Mouse (Mus musculus) heart, adult 11 months (tissue): Measurements from ENCODE around the gene Itfg2.

Experiments used
- DNase-seq: peaks from one replicate; pipeline ENCODE4 v3.0.0; 2022

The Itfg2 gene

DNA sequence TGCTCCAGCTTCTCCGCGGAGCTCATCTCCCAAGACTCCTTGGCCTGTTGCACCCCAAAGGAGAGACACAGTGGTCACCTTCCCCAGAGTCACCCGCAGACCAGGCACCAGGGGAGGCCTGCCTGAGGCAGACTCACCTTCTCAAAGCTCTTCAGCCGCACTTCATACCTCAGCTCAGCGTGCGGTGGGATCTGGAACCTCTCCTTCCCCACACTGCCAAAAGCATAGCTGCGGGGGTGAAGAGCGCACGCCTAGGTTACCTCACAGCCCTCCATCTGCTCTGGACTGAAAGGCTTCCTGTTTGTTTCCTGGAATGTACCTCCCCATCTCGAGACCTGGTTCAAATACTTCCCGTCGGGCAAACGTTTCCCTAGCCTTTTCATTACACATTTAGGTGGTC lies 8.8 kb upstream of the Itfg2 start:
- no peak for DNase-seq

DNA sequence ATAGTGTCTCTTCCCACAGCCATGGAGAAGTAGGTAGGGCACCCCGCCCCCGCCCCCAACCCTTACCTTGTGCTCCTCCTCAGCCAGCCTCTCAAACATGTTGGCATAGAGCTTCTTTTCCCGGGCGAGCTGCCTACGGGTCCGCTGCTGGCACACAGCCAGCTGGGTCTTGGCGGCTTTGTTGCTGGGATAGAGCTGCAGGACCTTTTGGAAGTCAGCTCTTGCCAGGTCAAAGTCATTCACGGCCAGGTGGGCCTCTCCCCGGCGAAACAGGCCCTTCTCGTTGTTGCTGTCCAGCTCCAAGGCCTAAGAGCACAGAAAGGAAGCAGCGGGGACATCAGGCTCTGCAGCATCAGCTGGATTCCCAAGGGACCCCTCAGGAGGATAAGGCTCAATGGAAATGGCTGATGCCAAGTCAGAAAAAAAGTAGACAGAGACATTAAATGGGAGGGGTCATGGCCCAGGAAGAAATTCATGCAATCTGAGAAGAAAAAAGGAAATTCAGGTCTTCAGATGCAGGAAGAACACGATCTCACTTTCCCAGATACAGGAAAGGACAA lies 7.7 kb upstream of the Itfg2 start:
- peak; percentile 97 for DNase-seq

DNA sequence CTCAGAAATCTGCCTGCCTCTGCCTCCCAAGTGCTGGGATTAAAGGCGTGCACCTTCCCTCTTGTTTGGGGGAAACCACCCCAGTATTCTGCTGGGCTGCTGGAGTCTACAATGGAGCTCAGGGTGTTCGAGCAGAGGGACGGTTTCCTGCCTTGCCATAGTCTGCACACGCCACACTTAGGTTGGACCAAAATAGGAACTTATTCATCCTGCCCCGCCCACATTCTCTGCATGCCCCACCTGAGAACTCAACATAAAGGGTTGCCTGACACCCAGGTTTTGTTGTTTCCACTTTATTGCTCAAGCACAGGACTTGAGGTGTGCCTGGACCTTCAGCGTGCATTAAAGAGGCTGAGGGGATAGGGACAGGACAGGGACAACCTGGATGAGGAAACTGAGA lies 5.1 kb upstream of the Itfg2 start:
- no peak for DNase-seq

DNA sequence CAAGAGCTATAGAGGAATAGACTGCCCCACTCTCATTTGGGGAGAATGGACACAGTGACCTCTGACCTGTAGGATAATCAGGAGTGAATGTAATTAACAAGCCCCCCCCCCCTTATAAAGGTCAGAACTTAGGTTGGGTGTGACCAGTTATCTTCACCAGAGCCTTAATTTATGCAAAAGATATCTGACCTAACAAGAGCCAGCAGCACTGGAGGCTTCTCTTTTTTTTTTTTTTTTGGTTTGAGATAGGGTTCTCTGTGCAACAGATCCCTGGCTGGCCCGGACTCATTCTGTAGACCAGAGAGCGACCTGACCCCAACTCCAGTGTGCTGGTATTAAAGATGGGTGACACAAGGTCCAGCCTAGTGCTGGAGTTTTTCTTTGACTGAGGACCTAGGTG lies 4.6 kb upstream of the Itfg2 start:
- DNase-seq: no peak

DNA sequence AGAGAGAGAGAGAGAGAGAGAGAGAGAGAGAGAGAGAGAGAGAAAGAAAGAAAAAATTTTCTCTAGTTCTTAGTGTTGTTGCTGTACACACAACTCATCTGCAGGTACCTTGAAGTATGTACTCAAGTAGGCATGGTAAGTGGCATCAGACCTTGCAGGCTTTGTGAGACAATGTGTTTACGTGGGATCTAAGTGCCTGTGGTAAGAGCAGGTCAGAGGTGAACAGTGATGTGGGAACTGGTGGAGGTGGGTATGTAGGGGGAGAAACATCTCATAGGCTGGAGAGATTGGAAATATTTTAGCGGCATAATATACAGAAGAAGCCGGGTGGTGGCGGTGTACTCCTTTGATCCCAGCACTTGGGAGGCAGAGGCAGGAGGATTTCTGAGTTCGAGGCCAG lies 2.8 kb upstream of the Itfg2 start:
- DNase-seq: no peak

DNA sequence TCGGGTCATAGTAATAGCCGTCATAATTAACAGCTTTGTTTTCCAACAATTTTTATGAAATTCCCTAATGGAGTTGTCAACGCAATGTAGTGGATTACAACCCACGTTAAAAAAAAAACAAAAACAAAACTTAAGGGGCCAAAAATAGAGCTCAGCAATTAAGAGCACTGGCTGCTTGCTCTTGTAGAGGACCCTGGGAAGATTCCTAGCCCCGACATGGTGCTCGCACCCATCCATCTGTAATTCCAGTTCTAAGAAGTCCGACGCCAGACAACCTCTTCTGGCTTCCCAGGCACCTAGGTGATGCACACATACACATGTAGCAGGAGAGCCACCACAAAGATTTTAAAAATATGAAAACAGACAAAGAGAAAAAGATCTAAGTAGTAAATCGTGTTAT lies 315 bp upstream of the Itfg2 start:
- DNase-seq: no peak

DNA sequence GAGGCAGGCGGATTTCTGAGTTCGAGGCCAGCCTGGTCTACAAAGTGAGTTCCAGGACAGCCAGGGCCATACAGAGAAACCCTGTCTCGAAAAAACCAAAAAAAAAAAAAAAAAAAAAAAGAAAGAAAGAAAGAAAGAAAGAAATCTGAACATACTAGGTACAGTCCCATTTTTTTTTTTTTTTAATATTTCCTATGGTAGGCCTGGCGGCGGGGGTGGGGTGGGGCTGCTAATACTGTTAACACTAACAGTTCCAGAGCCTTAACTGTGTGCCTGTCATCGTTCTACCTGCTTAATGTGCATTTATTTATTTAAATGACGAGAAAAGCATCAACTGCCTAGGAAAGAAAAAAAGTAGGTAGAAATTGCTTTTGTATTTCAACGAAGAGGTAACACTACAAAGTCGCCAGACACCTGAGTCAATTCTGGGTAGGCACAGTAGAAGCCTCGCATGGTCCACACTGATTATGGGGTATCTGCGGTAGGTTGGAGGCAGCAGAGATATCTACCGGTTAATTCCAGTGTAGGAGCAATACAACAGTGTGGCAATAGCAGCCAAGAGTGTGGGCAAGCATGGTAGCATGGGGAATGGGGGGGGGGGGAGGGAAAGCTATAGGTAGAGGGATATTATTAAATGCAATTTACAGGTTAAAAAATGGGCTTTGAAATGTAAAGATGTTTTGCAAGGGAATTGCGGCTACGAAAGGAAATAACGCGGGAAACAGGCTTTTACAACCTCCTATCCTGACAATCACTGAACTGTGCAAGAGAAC lies 1.0 kb downstream of the Itfg2 start:
- peak; percentile 80 for DNase-seq

DNA sequence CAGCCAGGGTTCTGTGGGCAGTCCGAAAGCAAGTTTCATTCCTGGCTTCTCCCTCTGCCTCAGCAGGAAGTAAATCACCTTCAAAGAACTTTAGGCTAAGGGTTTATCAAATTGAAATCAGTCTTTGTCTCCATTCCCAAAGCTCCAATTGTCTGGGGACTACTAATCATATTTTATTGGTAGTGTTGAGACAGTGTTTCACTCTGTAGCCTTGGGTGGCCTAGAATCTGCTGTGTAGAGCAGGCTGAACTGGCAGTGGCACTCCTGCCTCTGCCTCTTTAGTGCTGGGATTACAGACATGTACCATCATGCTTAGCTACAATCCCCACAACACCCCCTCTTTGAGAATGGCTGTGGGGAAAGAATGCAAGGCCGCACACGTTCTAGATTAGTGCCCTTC lies 3.3 kb downstream of the Itfg2 start:
- DNase-seq: no peak

DNA sequence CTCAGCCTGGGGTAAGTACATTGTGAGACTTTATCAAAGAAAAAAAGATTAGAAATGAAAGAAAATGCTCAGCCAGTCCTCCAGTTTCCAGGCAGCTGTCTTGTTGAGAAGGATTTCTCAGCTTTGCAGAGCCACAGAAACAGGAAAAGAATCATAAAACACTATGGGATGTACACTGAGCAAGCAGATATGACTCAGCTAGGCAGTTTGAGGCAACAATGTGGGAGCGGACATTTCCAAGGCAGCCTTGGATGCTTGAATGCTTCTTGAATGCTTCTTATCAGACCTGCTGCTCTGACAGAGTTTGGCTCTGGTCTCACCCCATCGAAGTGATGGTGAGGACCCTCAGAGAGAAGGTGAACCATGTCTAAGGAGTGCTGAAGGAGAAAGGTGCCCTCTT lies 3.7 kb downstream of the Itfg2 start:
- no peak for DNase-seq

DNA sequence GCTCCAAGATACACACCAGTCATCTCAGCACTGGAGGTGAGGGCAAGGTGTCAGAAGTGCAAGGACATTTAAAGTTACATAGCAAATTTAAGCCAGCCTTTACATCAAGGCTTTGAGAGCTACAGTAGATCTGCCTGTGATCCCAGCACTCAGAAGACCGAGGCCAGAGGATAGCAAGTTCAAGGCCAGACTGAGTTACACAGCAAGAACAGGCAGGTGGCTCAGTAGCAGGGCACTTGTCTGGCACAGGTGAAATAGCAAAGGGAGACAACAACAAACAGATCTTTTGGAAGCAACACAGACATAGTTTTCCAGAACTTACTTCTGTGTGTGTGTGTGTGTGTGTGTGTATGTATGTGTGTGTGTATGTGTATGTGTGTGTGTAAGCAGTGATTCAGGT lies 6.7 kb downstream of the Itfg2 start:
- no peak for DNase-seq

DNA sequence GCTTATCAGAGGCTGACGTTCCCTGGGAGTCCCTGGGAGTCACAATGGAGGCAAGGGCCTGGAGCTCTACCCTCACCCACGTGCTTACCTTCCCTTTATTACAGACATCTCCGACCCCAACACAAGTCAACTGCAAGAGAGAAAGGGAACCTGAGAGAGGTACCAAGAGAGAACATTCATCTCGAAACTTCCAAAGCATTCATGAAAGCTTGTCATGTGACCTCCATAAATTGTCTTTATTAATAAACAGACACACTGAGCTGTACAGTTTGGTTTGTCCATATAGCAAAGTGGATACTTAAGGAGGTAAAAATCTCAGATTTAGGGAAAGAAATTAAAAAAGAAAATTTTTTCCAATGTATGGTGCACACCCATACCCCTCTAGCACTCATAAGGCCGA lies 8.6 kb downstream of the Itfg2 start:
- no peak for DNase-seq

DNA sequence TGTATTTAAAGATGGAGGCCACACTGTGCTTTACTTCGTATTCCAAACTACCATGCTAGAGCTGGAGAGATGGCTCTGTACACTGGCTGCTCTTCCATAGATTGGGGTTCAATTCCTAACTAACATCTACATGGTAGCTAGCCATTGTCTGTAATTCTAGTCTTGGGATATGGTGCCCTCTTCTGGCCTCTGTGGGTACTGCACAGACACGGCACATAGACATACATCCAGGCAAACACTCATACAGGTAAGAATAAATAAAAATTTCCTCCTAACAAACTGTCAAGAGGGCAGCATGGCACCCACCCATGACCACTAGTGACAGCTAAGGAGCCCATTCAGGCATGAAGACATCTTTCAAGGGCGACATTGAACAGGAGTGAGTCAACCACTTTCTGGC lies 13.6 kb downstream of the Itfg2 start:
- peak; percentile 91 for DNase-seq

DNA sequence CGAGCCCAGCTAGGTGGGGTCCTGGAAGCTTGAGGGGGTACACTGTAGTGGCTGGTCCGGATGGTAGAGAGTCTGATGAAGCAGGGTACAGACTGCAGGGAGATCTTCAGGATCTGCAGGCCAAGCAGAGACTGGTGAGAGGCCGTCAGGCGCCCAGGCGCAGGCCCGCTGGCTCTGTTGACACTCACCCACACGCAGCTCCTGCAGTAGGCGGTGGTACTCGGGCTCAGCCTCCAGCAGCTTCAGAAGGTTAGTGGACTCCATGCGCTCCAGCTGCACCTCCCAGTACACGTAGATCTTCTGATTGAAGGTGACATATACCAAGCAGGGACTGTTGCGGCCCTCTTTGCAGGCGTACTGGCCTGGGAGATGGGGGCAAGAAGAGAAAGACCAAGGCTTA lies 14.4 kb downstream of the Itfg2 start:
- no peak for DNase-seq

DNA sequence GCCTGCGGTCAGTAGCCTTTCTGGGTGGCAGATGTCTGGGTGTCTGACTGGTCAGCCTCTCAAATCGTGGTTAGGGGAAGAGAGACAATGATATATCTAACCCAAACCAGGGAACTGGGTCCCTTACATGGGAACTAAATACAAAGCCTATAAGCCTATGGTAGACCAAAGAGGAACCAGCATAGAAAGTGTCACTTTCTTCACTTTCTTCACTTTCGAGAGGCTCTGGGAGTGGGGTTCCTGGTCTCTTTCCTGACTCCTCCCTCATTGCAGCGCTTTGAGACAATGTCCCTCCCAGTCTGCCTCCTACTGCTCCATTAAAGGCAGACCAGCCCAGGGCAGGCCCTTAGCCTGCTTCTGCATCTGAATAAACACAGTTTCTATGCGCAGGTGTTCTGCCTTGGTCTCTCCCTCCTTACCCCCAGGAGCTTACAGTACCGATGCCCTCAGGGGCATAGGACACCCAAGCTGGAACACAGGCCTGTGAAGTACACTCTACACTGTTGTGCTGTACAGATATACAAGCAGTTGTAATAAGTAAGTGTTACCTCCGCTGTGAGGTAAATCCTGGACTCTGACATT lies 16.1 kb downstream of the Itfg2 start:
- no peak for DNase-seq

DNA sequence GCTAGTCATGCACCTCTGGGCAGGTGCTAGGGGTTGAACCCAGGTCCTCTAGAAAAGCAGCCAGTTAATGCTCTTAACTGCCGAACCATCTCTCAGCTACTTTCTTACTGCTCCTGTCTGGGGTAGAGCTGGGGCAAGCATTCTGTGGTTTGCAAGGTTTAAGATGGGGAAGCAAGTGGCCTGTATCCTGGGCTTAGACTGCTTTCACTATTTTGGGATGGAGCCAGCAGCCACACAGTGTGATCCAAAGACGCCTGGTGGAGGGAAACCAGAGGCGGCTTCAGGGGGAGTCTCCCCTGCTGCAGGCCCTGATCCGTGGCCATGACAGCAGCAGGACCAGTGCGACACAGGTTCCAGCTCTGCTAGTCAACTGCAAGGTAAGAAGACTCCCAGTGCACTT lies 20.0 kb downstream of the Itfg2 start:
- no peak for DNase-seq

DNA sequence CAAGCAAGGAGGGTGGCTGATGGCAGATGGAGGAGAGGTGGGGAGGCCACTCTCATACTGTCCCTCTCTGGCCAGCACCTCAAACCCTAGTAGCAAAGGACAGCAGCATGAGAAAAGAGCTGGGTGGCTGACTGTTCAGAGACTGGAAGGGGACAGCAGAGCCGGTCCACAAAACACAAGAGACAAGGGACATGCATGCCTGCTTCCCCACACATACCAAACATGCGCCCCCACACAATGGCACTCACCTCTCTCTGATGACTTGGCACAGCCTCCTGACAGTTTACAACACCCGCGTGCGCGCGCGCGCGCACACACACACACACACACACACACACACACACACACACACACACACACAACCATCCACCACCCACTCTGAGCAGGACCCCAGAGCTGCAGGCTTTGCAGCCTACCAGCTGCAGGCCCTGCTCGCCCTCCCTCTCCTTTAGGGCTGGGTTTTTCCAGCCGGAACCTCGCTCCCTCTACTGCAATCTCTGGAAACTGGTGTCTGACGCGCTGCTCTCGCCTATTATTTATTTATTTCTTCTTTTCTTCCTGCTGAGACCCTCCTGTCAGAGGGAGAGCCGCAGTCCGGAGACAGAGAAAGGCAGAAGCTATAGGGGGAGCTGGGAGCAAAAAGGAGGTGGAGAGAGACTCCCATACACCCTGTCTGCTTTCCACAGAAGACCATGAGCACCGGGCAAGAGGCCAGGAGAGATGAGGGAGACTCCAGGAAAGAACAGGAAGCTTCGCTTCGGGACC lies 25.1 kb downstream of the Itfg2 start:
- no peak for DNase-seq

DNA sequence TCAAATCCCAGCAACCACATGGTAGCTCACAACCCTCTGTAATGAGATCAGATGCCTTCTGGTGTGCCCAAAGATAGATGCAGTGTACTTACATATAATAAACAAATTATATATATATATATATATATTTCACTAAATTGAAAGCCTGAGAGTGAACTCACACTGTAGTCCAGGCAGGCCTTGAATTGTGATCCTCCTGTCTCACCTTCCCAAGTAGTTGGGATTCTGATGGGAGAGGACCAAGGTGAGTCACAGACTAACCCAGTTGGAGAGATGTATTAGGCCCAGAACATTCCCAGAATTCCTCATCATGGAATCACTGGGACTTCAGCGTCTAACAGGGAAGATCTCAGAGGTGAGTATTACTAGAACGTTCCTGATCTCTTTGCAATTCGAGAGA lies 25.7 kb downstream of the Itfg2 start, which contains the start of gene Nrip2:
Nrip2 (plus strand) TSS at position 301 of the 400 bp plus-strand sequence.
- DNase-seq: no peak

DNA sequence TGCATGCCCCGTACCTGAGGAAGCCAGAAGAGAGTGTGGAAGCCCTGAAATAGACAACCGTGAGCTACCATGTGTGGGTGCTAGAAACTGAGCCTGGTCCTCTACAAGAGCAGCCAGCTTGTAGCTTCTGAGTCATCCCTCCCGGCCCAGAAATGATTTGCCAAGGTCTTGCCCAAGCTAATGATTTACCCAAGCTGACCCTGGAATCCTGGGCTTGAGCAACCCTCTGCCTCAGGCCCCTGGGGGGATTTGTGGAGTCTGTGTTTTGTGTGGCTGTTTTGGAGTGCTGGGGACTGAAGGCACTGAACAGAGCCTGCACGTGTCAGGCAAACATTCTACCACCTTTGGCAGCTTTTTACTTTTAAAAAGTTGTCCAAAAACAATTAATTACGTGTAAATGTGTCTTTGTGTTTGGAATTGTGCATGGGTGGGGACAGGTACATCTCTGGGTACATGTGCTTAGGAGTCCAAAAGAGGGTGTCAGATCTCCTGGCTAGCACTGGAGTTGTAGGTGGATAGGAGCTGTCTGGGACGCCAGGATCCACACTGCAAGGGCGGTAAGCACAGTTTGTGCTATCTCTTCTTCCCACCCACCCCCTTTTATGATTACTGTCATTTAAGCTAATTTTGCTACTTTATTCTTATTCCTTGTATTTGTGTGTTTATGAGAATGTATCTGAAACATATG lies 27.0 kb downstream of the Itfg2 start:
- no peak for DNase-seq

DNA sequence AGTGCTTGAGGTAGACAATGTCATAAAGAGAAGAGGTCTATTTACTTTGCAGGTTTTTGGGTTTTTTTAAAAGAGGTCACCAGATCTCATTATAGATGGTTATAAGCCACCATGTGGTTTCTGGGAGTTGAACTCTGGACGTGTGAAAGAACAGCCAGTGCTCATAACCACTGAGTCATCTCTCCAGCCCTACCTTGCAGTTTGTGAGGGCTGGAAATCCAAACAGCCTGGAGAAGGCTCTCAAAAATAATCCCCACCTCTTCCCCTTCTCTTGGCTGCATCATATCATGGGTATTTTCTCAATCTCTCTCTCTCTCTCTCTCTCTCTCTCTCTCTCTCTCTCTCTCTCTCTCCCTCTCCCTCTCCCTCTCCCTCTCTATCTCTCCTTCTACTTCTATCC lies 34.0 kb downstream of the Itfg2 start:
- no peak for DNase-seq

DNA sequence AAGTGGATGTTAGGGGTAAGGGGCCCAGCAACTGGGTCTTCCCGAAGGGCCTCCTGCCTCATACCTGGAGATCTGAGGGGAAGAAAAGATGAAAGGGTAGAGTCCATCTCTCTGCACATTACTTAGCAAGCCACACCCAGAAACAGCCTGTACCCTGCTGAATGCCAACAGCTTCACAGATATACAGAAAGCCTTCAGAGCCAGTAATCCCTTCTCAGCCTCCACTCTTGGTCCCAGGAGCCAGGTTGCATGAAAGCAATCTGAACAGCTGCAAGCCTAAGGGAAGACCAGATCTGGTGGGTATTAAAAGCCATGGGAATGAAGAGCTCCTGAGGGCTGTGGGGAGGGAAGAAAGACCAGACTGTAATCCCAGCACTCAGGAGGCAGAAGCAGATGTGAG lies 35.5 kb downstream of the Itfg2 start:
- no peak for DNase-seq

DNA sequence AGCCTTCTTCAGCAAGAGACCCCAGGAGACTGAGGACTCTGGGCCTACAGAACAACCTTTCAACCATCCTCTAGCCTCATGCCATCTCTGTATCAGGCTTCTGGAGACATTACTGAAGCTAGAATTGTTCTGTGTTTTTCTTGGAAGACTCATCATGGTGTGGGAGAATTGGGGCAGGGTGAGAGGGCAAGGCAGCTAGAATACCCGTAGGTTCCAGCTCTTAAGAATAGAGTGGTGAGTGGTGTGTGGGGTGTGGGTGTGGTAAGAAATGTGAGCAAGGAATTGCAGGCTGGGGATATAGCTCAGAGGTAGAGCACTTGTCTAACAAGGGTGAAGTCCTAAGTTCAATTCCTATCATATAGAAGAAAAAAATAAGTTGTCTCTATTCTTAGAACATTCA lies 39.7 kb downstream of the Itfg2 start:
- DNase-seq: no peak

DNA sequence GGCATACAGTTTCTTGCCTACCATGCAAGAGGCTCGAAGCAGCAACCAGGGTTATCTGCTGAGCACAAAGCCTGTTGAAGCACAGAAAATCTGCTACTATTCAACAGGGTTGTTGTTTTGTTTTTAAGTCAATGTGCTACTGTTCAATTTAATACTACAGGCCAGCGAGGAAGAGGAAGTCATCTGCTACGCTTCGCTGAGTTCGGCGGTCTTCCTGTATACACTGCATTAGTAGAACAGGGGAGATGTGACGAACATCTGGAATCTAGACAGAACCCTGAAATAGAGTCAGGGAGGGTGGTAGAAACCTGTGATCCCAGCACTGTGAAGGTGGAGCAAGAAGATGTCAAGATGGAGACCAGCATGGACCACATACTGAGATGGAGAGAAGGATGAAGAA lies 41.0 kb downstream of the Itfg2 start:
- no peak for DNase-seq

DNA sequence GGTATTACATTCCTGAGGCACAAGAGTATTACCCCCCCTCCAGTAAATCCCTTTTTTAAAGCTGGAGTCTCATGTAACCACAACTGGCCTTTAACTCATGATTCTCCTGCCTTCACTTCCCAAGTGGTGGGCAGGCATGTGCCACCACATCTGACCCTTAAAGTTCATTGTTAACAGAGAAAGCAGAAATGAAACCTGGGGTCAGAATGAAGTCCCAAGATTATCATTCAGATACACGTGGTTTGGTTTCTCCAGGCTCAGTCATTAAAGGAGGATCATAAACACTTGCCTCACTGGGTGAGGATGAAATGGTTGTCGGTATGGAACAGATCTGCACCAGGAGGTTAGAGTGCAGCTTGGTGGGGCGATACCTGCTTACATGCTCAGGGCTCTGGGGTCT lies 43.5 kb downstream of the Itfg2 start:
- DNase-seq: no peak
